Mouse (Mus musculus) T-cell, adult 2 months (primary cell): ENCODE results near the gene Tppp3.

ENCODE experiments used
- DNase-seq: peaks from one replicate; pipeline ENCODE4 v3.0.0; 2022; ENCODE audit warnings: low spot score

The Tppp3 gene

GRCm38 (mm10) chr8:105466700-105467291, 4.5 kb downstream of the Tppp3 start:
- DNase-seq: no peak

- no peak for DNase-seq
Measured at GRCm38 (mm10) chr8:105466246-105466645, 5.1 kb downstream of the Tppp3 start.

- no peak for DNase-seq
Measured at GRCm38 (mm10) chr8:105464595-105464994, 6.7 kb downstream of the Tppp3 start.

- DNase-seq: no peak
Measured at GRCm38 (mm10) chr8:105461085-105461803, 10.1 kb downstream of the Tppp3 start.

GRCm38 (mm10) chr8:105455218-105455617, 16.1 kb downstream of the Tppp3 start:
- no peak for DNase-seq

GRCm38 (mm10) chr8:105454088-105454487, 17.2 kb downstream of the Tppp3 start:
- no peak for DNase-seq

GRCm38 (mm10) chr8:105453296-105453695, 18.0 kb downstream of the Tppp3 start:
- no peak for DNase-seq

- DNase-seq: no peak
Measured at GRCm38 (mm10) chr8:105451903-105452603, 19.3 kb downstream of the Tppp3 start.

- no peak for DNase-seq
Measured at GRCm38 (mm10) chr8:105450977-105451376, 20.3 kb downstream of the Tppp3 start.

GRCm38 (mm10) chr8:105448596-105448995, 22.7 kb downstream of the Tppp3 start:
- no peak for DNase-seq

GRCm38 (mm10) chr8:105448188-105448587, 23.1 kb downstream of the Tppp3 start:
- DNase-seq: no peak

- no peak for DNase-seq
Measured at GRCm38 (mm10) chr8:105446127-105446552, 25.2 kb downstream of the Tppp3 start.

- DNase-seq: no peak
Measured at GRCm38 (mm10) chr8:105445296-105446126, 25.8 kb downstream of the Tppp3 start.

- DNase-seq: no peak
Measured at GRCm38 (mm10) chr8:105442661-105443060, 28.7 kb downstream of the Tppp3 start.

- DNase-seq: no peak
Measured at GRCm38 (mm10) chr8:105441433-105441832, 29.9 kb downstream of the Tppp3 start.

- peak; percentile 1 for DNase-seq
Measured at GRCm38 (mm10) chr8:105438865-105439264, 32.5 kb downstream of the Tppp3 start.

GRCm38 (mm10) chr8:105437078-105437748, 34.1 kb downstream of the Tppp3 start:
- no peak for DNase-seq

- no peak for DNase-seq
Measured at GRCm38 (mm10) chr8:105436218-105436617, 35.1 kb downstream of the Tppp3 start.

- no peak for DNase-seq
Measured at GRCm38 (mm10) chr8:105434136-105434535, 37.2 kb downstream of the Tppp3 start.

GRCm38 (mm10) chr8:105433511-105433910, 37.8 kb downstream of the Tppp3 start:
- DNase-seq: no peak

GRCm38 (mm10) chr8:105433021-105433420, 38.3 kb downstream of the Tppp3 start:
- no peak for DNase-seq
